Mouse (Mus musculus) spleen, postnatal 0 days (tissue): ENCODE measurements around the gene Wdr86. TPM values are rescaled to one million over a fixed set of nuclear protein-coding genes. Genes with fewer than 3 reads are reported as not detected.

ENCODE experiments used
- polyA plus RNA-seq: library from polyadenylated mRNA; unstranded; fragments of >200 nt; fragmentation: Nextera tagmentation; extraction: Ambion mirVana; gene quantifications from 2 replicates; pipeline ENCODE4 v1.2.1, GENCODE M21; 2015

The Wdr86 gene
- polyA plus RNA-seq, result 2.3 and 4.0 TPM in 2 replicates

DNA sequence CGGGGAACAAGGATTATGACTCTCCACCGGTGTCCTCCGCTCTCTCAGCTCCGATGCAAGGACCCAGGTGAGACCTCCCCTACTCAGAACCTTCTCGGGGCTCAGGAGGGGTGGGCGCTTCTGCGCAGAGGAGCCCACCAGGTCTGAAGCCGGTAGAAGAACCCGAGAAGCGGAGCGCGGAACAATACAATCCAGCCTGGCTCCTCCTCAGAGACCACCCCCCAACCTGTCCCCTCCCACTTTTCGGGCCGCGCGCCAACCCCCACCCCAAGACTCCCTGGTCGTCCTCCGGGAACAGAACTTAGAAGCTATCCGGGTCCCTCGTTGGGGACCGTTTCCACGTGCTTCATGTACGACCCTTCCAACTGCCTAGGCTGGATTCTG lies at the start of gene Wdr86:
Gene Wdr86 (minus strand): TSS at position 240 of the 384 bp plus-strand sequence.

DNA sequence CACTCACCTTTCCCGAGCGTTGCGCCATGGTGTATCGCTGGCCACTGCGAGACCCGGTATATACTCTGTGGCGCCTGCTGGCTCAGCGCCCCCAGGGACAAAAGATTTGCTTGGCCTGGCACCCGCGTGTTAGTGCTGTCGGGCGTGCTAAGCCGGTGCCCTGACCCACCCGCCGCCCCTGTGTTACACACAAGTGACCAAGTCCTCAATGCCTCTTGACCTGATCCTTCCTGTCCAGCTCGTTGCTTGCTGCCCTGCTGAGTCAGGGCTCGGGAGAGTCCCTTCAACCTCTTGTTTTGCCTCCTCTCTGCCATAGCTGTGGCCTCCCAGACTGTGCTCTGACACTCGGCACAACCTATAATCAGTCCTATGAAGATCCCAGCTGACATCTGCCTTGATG lies 27.3 kb upstream of the Wdr86 start, which contains the start of gene Crygn:
Gene Crygn (minus strand): TSS at position 193 of the 400 bp plus-strand sequence.

DNA sequence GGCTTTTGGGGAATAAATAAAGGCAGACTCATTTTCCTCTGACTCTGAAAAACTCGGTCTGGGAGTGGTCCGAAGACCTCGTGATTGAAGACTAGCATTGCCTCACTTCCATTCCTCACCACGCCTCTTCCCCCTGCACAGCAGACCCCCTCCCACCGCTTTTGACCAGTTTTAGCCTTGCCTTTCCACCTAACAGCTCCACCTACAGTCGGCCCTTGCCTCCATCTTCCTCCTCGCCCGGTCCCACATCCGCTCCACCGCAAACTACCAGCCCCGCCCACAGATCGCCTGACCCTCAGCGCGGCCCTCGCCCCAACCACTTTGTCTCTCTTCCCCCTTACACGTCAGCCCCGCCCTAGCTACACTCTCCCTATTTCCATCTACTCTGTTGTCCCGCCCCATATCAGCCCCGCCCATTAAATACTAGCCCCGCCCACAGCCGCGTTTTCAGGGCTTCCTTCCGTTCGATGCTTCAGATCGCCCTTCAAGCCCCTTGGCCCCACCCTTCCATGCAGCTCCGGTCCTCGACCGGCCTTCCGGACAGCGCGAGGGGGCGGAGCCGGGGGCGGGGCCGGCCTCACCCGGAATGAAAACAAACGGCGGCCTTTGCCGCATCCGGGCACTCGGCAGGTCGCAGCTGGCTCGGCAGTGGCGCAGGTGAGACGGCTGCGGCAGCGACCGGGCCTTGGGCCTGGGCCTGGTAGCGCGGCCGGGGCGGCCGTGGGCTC lies 45.0 kb downstream of the Wdr86 start, which contains the start of gene Nub1:
Gene Nub1 (plus strand): TSS at position 167 of the 728 bp plus-strand sequence.

Other genes with a start within 250 kb of the Wdr86 start
- 0.04 TPM in 1 of 2 replicates, not detected in the other for gene Gbx1, start 203.5 kb downstream of the Wdr86 start, polyA plus RNA-seq
- 0.17 and 0.35 TPM in 2 replicates for gene Asb10, start 189.7 kb downstream of the Wdr86 start, polyA plus RNA-seq
- gene 4931409K22Rik, start 173.9 kb downstream of the Wdr86 start, polyA plus RNA-seq, result 0.07 and 0.10 TPM in 2 replicates
- gene Abcf2, start 153.3 kb downstream of the Wdr86 start, polyA plus RNA-seq, result 47.8 and 49.0 TPM in 2 replicates
- 11.3 and 14.3 TPM in 2 replicates for gene Chpf2, start 144.0 kb downstream of the Wdr86 start, polyA plus RNA-seq
- gene Smarcd3, start 106.3 kb downstream of the Wdr86 start, polyA plus RNA-seq, result 2.4 and 3.6 TPM in 2 replicates
- gene Nub1, start 45.2 kb downstream of the Wdr86 start, polyA plus RNA-seq, result 15.3 and 17.1 TPM in 2 replicates
- gene Crygn, start 27.3 kb upstream of the Wdr86 start, polyA plus RNA-seq, result 1.9 and 2.4 TPM in 2 replicates
- 104 and 113 TPM in 2 replicates for gene Rheb, start 111.9 kb upstream of the Wdr86 start, polyA plus RNA-seq